24 mouse cellular contexts compared by ENCODE assay signal in genomic region chr7:105367930-105368329, GRCm38 (mm10). TPM values are rescaled to one million over a fixed set of nuclear protein-coding genes. Genes with fewer than 3 reads are reported as not detected.
A peak's percentile ranks its signal among the peaks of the same experiment; 100 is the strongest.
DNase-seq lines count a peak whose midpoint lies in the region; TF ChIP-seq lines count a peak whose summit lies in the region.
"Had no signal": no experiment of that assay in that cellular context is flagged by ENCODE, and none has a peak within 500 bp of the region (broad histone marks: within the 10 kb centered on the region; RNA-seq: fewer than 3 reads in every experiment).

Gene Olfr692, plus strand, starts transcription at chr7:105368230.

- no peak within 1 kb of the TSS for H3K4me3 ChIP-seq in heart, adult 2 months

- TF ChIP-seq EP300 in heart, adult 2 months (IDR thresholded peaks at IDR 0.05; ENCODE audit: insufficient read depth, low read depth, low read length), result no peak

- 70% methylated on average over 1 of the region's 1 CpGs for WGBS in heart, adult 2 months

- no peaks in the 10 kb centered on the region for H3K79me2 ChIP-seq in heart, adult 2 months (replicated peaks; ENCODE audit: control insufficient read depth, insufficient read depth, low read length)

- no peaks in the 10 kb centered on the region for H3K4me1 ChIP-seq in heart, adult 2 months (ENCODE audit: control insufficient read depth, insufficient read depth, low read length)

- 0 out of 2 replicates have a peak, but pooled peaks cover 2% of the 10 kb centered on the region for H3K36me3 ChIP-seq in heart, adult 2 months (ENCODE audit: control insufficient read depth, insufficient read depth, low read length)

- peak; percentile 25 for DNase-seq in heart, adult 11 months
- no peak for DNase-seq in heart, adult 2 months
- DNase-seq: adrenal gland, adult 2 months; adrenal gland, adult 8-10 months; adrenal gland, postnatal 10 days; adrenal gland, postnatal 14 days; adrenal gland, postnatal 25 days; adrenal gland, postnatal 36 days; B cell, adult 2 months; cerebellum, adult 11 months; cerebellum, adult 11-12 months; cerebellum, adult 18-20 months; cerebellum, adult 2 months had no signal

- H3K27me3 ChIP-seq in heart, adult 2 months (ENCODE audit: control insufficient read depth, insufficient read depth, low read length), result no peaks in the 10 kb centered on the region
- H3K27me3 ChIP-seq: CH12.LX, Patski had no signal

- no peak within 1 kb of the TSS for H3K9ac ChIP-seq in heart, adult 2 months (ENCODE audit: low read depth, low read length)

- no peak for TF ChIP-seq CTCF in heart, adult 2 months (IDR thresholded peaks at IDR 0.05)

- H3K27ac ChIP-seq in heart, adult 2 months, result no peak within 1 kb of the TSS

- TF ChIP-seq POLR2A in heart, adult 2 months (IDR thresholded peaks at IDR 0.05; ENCODE audit: insufficient read depth, low read depth, low read length), result no peak

- intact Hi-C loops in heart, adult 2 months (cut with DNase I), result no loop called here

RNA-seq across cellular contexts. Expression of gene Olfr692, which starts in this region (rescaled TPM):
- not detected for total RNA-seq in heart, adult 2 months (2021)
- polyA plus RNA-seq in heart, adult 2 months (2012; rRNA removed), result not detected in 2 replicates
- total RNA-seq: adrenal gland, adult 18-20 months; adrenal gland, adult 2 months; adrenal gland, adult 8-10 months; adrenal gland, postnatal 10 days; adrenal gland, postnatal 14 days; adrenal gland, postnatal 25 days; adrenal gland, postnatal 36 days; adrenal gland, postnatal 4 days; CH12.LX; ES-E14; G1E; MEL had no signal
- polyA plus RNA-seq: activated CD4-positive, CD25-positive, alpha-beta regulatory T cell, adult 4 months; adrenal gland, adult 2 months; brain, embryonic 14.5 days; C2C12; CD4-positive, CD25-positive, alpha-beta regulatory T cell, adult 4 months; cerebellum, adult 2 months; G1E; Patski had no signal
